Mouse (Mus musculus): ENCODE measurements around the gene Agfg2. TPM values are rescaled to one million over a fixed set of nuclear protein-coding genes. Genes with fewer than 3 reads are reported as not detected.

Agfg2 gene
- polyA plus RNA-seq, 1 experiment from 2014 or later = 11.8 TPM

DNA sequence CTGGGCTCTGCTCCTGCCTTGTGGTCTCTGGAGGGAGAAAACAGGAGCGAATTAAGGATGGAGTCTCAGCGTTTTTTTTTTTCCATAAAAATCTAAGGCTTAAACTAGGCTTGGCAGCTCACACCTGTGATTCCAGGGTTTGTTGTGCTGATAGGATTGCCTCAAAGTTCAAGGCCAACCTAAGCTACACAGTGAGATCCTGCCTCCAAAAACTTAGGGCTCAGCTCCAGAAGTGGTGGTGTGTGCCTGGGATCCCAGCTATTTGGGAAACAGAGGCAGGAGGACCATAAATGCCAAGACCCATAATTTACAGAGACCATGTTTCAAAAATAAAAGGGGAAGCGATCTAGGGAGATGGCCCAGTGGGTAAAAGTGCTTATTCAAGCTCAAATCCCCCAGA is 75.2 kb downstream of the Agfg2 start:
- Histone ChIP-seq H3K36me3 (replicated peaks; ENCODE audit: control insufficient read depth, insufficient read depth) (no peaks in the 10 kb centered on the region), H3K4me1 (replicated peaks; ENCODE audit: control insufficient read depth, insufficient read depth, low read length) (0 out of 2 replicates have a peak, but pooled peaks cover 7% of the 10 kb centered on the region), H3K4me2 (replicated peaks) (no peak overlapping the region), H3K4me3 (replicated peaks; ENCODE audit: low read length) (no peak overlapping the region), H3K9ac (no peak overlapping the region), H3K27ac (no peak overlapping the region), H3K9me3 (ENCODE audit: control insufficient read depth, low read length) (no peaks in the 10 kb centered on the region), H3K27me3 (ENCODE audit: control insufficient read depth, insufficient read depth, low read length) (peaks cover 12% of the 10 kb centered on the region; the same call in 1 of the 2 replicates)
- no peak for ATAC-seq (ENCODE audit: low FRiP score)
- DNase-seq (ENCODE audit: low spot score) = no peak
- 56% methylated on average over 3 of the region's 3 CpGs for WGBS

DNA sequence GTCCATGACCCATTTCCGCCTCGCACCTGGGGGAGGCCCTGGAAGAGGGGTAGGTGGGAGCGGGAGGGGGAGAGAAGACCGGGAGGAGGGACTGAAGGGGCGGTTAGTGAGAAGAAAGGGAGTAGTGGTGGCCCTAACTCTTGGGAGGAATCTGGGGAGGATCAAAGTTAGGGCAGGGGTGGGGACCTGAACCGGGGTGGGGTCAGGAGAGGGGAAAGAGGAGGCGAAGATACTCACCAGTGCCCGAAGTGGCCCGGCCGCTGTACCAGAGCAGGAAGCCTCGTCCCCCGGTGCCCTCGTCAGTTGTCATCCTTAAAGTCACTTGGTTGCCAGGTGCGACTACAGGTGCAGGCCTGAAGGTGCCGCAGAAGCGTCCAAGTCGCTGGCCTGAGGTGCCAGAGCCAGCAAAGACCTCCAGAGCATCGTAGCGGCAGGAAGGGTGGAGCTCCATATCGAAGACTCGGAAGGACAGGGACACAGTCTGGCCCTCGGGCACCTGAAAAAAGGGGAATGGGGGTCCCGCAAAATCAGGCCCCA is 75.8 kb downstream of the Agfg2 start:
- ATAC-seq (ENCODE audit: low FRiP score) (no peak), DNase-seq (ENCODE audit: low spot score) (no peak)
- 17% methylated on average over 23 of the region's 23 CpGs for WGBS
- H3K4me1 ChIP-seq (replicated peaks; ENCODE audit: control insufficient read depth, insufficient read depth, low read length) = 0 out of 2 replicates have a peak, but pooled peaks cover 7% of the 10 kb centered on the region
- peaks cover 12% of the 10 kb centered on the region; the same call in 1 of the 2 replicates for H3K27me3 ChIP-seq (ENCODE audit: control insufficient read depth, insufficient read depth, low read length)
- no peak overlapping the region; the same call in 1 of the 2 replicates for H3K4me3 ChIP-seq (replicated peaks; ENCODE audit: low read length)
- no peak overlapping the region for H3K27ac ChIP-seq
- H3K36me3 ChIP-seq (replicated peaks; ENCODE audit: control insufficient read depth, insufficient read depth) = no peaks in the 10 kb centered on the region
- H3K9ac ChIP-seq = no peak overlapping the region
- H3K4me2 ChIP-seq (replicated peaks) = peak overlapping the region; percentile 43
- H3K9me3 ChIP-seq (ENCODE audit: control insufficient read depth, low read length) = no peaks in the 10 kb centered on the region

DNA sequence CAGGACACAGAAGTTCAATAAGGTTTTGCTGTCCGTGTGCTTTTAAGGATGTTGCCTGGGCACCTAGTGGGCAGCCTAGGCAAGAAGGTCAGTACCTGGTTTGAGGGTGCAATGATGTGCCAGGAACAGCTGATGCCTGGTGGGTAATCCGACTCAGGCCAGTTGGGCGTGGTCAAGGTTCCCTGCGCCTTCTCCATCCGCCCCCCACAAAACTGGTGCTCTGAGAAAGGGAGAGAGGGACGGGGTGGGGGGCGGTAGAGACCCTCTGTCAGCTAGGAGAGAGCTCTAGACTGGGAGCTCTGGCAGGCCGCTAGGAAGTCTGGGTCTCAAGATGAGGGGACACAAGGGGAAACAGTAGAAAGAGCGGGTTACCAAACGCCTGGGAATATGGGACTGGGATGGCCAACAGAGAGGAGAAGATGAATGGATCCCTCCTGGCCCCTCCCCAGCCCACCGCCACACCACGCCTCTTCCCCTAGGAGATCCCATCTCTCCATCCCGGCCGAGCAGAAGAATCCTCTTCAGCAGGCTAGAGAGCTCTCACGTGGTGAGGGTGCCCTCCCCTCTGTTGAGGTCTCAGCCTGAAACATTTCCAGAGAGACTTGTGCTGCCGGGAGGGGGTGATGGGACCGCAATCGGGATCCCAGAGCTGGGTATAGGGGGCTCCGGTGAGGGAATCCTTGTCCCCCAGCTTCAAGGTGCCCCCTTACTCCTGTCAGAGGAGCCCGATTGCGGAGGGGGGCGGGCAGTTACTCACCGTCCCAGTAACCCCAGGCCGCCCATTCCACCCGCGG is 76.5 kb downstream of the Agfg2 start:
- DNase-seq (ENCODE audit: low spot score) (no peak), ATAC-seq (ENCODE audit: low FRiP score) (no peak)
- Histone ChIP-seq H3K9ac (no peak overlapping the region; the same call in 1 of the 2 replicates), H3K4me2 (replicated peaks) (peak overlapping the region; percentile 43), H3K27me3 (ENCODE audit: control insufficient read depth, insufficient read depth, low read length) (peaks cover 12% of the 10 kb centered on the region; the same call in 1 of the 2 replicates), H3K36me3 (replicated peaks; ENCODE audit: control insufficient read depth, insufficient read depth) (no peaks in the 10 kb centered on the region), H3K4me1 (replicated peaks; ENCODE audit: control insufficient read depth, insufficient read depth, low read length) (0 out of 2 replicates have a peak, but pooled peaks cover 7% of the 10 kb centered on the region), H3K4me3 (replicated peaks; ENCODE audit: low read length) (no peak overlapping the region; the same call in 1 of the 2 replicates), H3K27ac (no peak overlapping the region), H3K9me3 (ENCODE audit: control insufficient read depth, low read length) (no peaks in the 10 kb centered on the region)
- 11% methylated on average over 26 of the region's 26 CpGs for WGBS

DNA sequence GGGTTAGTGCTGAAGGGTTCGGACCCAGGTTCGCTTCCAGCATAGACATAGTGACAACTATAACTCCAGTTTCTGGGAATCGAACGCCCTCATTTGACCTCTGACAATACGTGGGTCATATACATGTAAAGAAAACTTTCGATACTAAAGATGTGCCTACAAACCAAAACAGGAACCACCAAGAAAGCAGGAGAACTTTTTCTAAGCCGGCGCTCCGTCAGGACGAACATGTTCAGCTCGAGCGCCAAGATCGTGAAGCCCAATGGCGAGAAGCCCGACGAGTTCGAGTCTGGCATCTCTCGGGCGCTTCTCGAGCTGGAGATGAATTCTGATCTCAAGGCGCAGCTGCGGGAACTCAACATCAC is 83.2 kb downstream of the Agfg2 start:
- peak overlapping the region; percentile 61 for H3K4me3 ChIP-seq (replicated peaks; ENCODE audit: low read length)
- H3K4me1 ChIP-seq (replicated peaks; ENCODE audit: control insufficient read depth, insufficient read depth, low read length) = peaks cover 12% of the 10 kb centered on the region
- DNase-seq (ENCODE audit: low spot score) = peak; percentile 39
- no peaks in the 10 kb centered on the region for H3K27me3 ChIP-seq (ENCODE audit: control insufficient read depth, insufficient read depth, low read length)
- H3K9me3 ChIP-seq (ENCODE audit: control insufficient read depth, low read length) = no peaks in the 10 kb centered on the region
- ATAC-seq (ENCODE audit: low FRiP score) = no peak
- peak overlapping the region; percentile 32 for H3K9ac ChIP-seq
- WGBS = under 1% methylated on average over 22 of the region's 22 CpGs
- H3K4me2 ChIP-seq (replicated peaks) = peak overlapping the region; percentile 83
- H3K27ac ChIP-seq = no peak overlapping the region
- peaks cover 12% of the 10 kb centered on the region; the same call in 1 of the 2 replicates for H3K36me3 ChIP-seq (replicated peaks; ENCODE audit: control insufficient read depth, insufficient read depth)

DNA sequence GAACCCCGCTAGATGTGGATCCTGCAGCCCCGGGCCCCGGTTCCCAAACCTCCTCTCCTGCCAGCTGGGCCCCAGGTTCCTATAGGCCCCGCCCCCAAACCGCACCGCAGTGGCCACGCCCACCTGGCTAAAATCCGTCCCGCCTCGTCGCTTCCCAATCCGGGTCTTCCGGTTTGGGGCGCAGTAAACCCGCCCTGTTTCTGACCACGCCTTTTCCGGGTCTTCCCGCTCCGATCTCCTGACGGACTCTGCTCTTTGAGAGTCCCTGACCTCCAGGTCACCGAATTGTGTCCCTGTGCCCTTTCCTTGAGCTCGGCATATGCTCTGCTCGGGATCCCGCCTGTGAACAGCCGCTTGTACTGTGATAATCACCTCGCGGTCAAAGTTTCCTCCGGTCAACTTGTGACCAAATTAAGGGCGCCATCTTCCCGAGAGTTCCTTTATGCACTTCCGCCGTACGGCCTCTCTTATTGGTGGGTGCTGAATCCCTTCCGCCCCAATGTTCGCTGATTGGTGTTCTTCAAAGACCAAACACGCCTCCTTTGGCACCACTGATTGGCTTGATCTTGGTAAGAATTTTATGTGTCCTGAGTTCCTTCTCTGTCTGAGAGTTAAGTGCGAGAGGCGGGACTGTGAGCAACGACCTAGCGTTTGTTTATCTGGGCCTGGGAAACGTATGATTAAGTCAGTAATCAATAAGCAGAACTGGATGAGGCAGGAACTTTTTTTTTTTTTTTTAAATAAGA is 83.7 kb downstream of the Agfg2 start, which contains the start of gene Mospd3:
Gene Mospd3 (minus strand): TSS at position 440 of the 746 bp plus-strand sequence.
- no peaks in the 10 kb centered on the region for H3K9me3 ChIP-seq (ENCODE audit: control insufficient read depth, low read length)
- H3K27me3 ChIP-seq (ENCODE audit: control insufficient read depth, insufficient read depth, low read length) = no peaks in the 10 kb centered on the region
- peak; percentile 95 for ATAC-seq (ENCODE audit: low FRiP score)
- peaks cover 12% of the 10 kb centered on the region for H3K4me1 ChIP-seq (replicated peaks; ENCODE audit: control insufficient read depth, insufficient read depth, low read length)
- WGBS = under 1% methylated on average over 41 of the region's 41 CpGs
- H3K9ac ChIP-seq = peak within 1 kb of the TSS; percentile 82
- H3K4me2 ChIP-seq (replicated peaks) = peak within 1 kb of the TSS; percentile 83
- peak; percentile 94 for DNase-seq (ENCODE audit: low spot score)
- peak within 1 kb of the TSS; percentile 61 for H3K4me3 ChIP-seq (replicated peaks; ENCODE audit: low read length)
- H3K36me3 ChIP-seq (replicated peaks; ENCODE audit: control insufficient read depth, insufficient read depth) = peaks cover 12% of the 10 kb centered on the region; the same call in 1 of the 2 replicates
- peak within 1 kb of the TSS; percentile 83 for H3K27ac ChIP-seq

Other genes starting within 250 kb of the Agfg2 start
- gene Zan, start 207.7 kb downstream of the Agfg2 start, polyA plus RNA-seq (2014; fragmentation: Nextera tagmentation; extraction: Ambion mirVana) = 0.14 and 0.17 TPM in 2 replicates
- 78.4 and 87.3 TPM in 2 replicates for gene Pop7, start 182.2 kb downstream of the Agfg2 start, polyA plus RNA-seq (2014; fragmentation: Nextera tagmentation; extraction: Ambion mirVana)
- gene Gigyf1, start 166.2 kb downstream of the Agfg2 start, polyA plus RNA-seq (2014; fragmentation: Nextera tagmentation; extraction: Ambion mirVana) = 14.2 and 16.0 TPM in 2 replicates
- gene Epo, start 151.5 kb downstream of the Agfg2 start, polyA plus RNA-seq (2014; fragmentation: Nextera tagmentation; extraction: Ambion mirVana) = not detected in 2 replicates
- 593 and 621 TPM in 2 replicates for gene Gnb2, start 151.2 kb downstream of the Agfg2 start, polyA plus RNA-seq (2014; fragmentation: Nextera tagmentation; extraction: Ambion mirVana)
- gene Actl6b, start 131.2 kb downstream of the Agfg2 start, polyA plus RNA-seq (2014; fragmentation: Nextera tagmentation; extraction: Ambion mirVana) = 195 and 204 TPM in 2 replicates
- 5.3 and 5.6 TPM in 2 replicates for gene Tfr2, start 114.9 kb downstream of the Agfg2 start, polyA plus RNA-seq (2014; fragmentation: Nextera tagmentation; extraction: Ambion mirVana)
- 81.7 and 85.4 TPM in 2 replicates for gene Mospd3, start 83.7 kb downstream of the Agfg2 start, polyA plus RNA-seq (2014; fragmentation: Nextera tagmentation; extraction: Ambion mirVana)
- 23.9 and 28.5 TPM in 2 replicates for gene Pcolce, start 70.9 kb downstream of the Agfg2 start, polyA plus RNA-seq (2014; fragmentation: Nextera tagmentation; extraction: Ambion mirVana)
- gene Fbxo24, start 55.7 kb downstream of the Agfg2 start, polyA plus RNA-seq (2014; fragmentation: Nextera tagmentation; extraction: Ambion mirVana) = 0.12 TPM in 1 of 2 replicates, not detected in the other
- 19.0 and 23.4 TPM in 2 replicates for gene Lrch4, start 55.6 kb downstream of the Agfg2 start, polyA plus RNA-seq (2014; fragmentation: Nextera tagmentation; extraction: Ambion mirVana)
- gene Gm20605, start 55.6 kb downstream of the Agfg2 start, polyA plus RNA-seq (2014; fragmentation: Nextera tagmentation; extraction: Ambion mirVana) = 5.3 and 6.5 TPM in 2 replicates
- 4.9 and 5.8 TPM in 2 replicates for gene Sap25, start 43.4 kb downstream of the Agfg2 start, polyA plus RNA-seq (2014; fragmentation: Nextera tagmentation; extraction: Ambion mirVana)
- gene Irs3, start 39.0 kb downstream of the Agfg2 start, polyA plus RNA-seq (2014; fragmentation: Nextera tagmentation; extraction: Ambion mirVana) = 0.15 TPM in 1 of 2 replicates, not detected in the other
- gene Nyap1, start 56.9 kb upstream of the Agfg2 start, polyA plus RNA-seq (2014; fragmentation: Nextera tagmentation; extraction: Ambion mirVana) = 14.2 and 18.8 TPM in 2 replicates
- gene Tsc22d4, start 61.0 kb upstream of the Agfg2 start, polyA plus RNA-seq (2014; fragmentation: Nextera tagmentation; extraction: Ambion mirVana) = 67.6 and 72.8 TPM in 2 replicates
- gene Ppp1r35, start 94.1 kb upstream of the Agfg2 start, polyA plus RNA-seq (2014; fragmentation: Nextera tagmentation; extraction: Ambion mirVana) = 51.1 and 58.7 TPM in 2 replicates
- gene Mepce, start 102.9 kb upstream of the Agfg2 start, polyA plus RNA-seq (2014; fragmentation: Nextera tagmentation; extraction: Ambion mirVana) = 11.0 and 11.7 TPM in 2 replicates
- 7.9 and 8.3 TPM in 2 replicates for gene Zcwpw1, start 103.1 kb upstream of the Agfg2 start, polyA plus RNA-seq (2014; fragmentation: Nextera tagmentation; extraction: Ambion mirVana)
- 0.40 and 0.62 TPM in 2 replicates for gene Pilra, start 151.6 kb upstream of the Agfg2 start, polyA plus RNA-seq (2014; fragmentation: Nextera tagmentation; extraction: Ambion mirVana)
- not detected in 2 replicates for gene Pilrb1, start 173.4 kb upstream of the Agfg2 start, polyA plus RNA-seq (2014; fragmentation: Nextera tagmentation; extraction: Ambion mirVana)
- gene Pilrb2, start 187.1 kb upstream of the Agfg2 start, polyA plus RNA-seq (2014; fragmentation: Nextera tagmentation; extraction: Ambion mirVana) = not detected in 2 replicates
- gene Cyp3a13, start 236.9 kb upstream of the Agfg2 start, polyA plus RNA-seq (2014; fragmentation: Nextera tagmentation; extraction: Ambion mirVana) = not detected in 2 replicates

All from hindbrain, embryonic 14.5 days (tissue).